ENCODE assay signal across 9 mouse cellular contexts in genomic region chr17:24851381-24852125, GRCm38 (mm10). TPM values are rescaled to one million over a fixed set of nuclear protein-coding genes. Genes with fewer than 3 reads are reported as not detected.
DNase-seq lines count a peak whose midpoint lies in the region; ATAC-seq lines count a peak whose summit lies in the region.
"Had no signal": no experiment of that assay in that cellular context is flagged by ENCODE, and none has a peak within 500 bp of the region (broad histone marks: within the 10 kb centered on the region; RNA-seq: fewer than 3 reads in every experiment).

No protein-coding gene starts in this region.

- no peak overlapping the region for H3K27ac ChIP-seq in heart, embryonic 11.5 days (ENCODE audit: low read depth, low read length)
- H3K27ac ChIP-seq in brown adipose tissue, adult 24 weeks (replicated peaks; ENCODE audit: low read depth, low read length) = no peak overlapping the region
- H3K27ac ChIP-seq in hindbrain, embryonic 14.5 days = no peak overlapping the region
- no peak overlapping the region for H3K27ac ChIP-seq in midbrain, embryonic 14.5 days (replicated peaks; ENCODE audit: low read depth, low read length)

- intact Hi-C loops in heart, postnatal 14 days (cut with DNase I) = no loop called here

- peaks cover 10% of the 10 kb centered on the region; the same call in 1 of the 2 replicates for H3K4me1 ChIP-seq in heart, embryonic 11.5 days (ENCODE audit: control insufficient read depth, insufficient read depth, low read length)
- no peaks in the 10 kb centered on the region for H3K4me1 ChIP-seq in brown adipose tissue, adult 24 weeks (ENCODE audit: control insufficient read depth, insufficient read depth, insufficient read length, low read length)
- H3K4me1 ChIP-seq in hindbrain, embryonic 14.5 days (replicated peaks; ENCODE audit: control insufficient read depth, insufficient read depth, low read length) = peaks cover 20% of the 10 kb centered on the region
- H3K4me1 ChIP-seq in midbrain, embryonic 14.5 days (ENCODE audit: control insufficient read depth, insufficient read depth, low read length) = peaks cover 17% of the 10 kb centered on the region

- H3K9me3 ChIP-seq in heart, embryonic 11.5 days (replicated peaks; ENCODE audit: control insufficient read depth, low read length) = no peaks in the 10 kb centered on the region
- H3K9me3 ChIP-seq in hindbrain, embryonic 14.5 days (ENCODE audit: control insufficient read depth, low read length) = no peaks in the 10 kb centered on the region
- no peaks in the 10 kb centered on the region for H3K9me3 ChIP-seq in midbrain, embryonic 14.5 days (ENCODE audit: control insufficient read depth, low read length)

- 0 out of 2 replicates have a peak, but pooled peaks cover 3% of the 10 kb centered on the region for H3K36me3 ChIP-seq in heart, embryonic 11.5 days (ENCODE audit: control insufficient read depth, insufficient read depth, low read length)
- H3K36me3 ChIP-seq in hindbrain, embryonic 14.5 days (replicated peaks; ENCODE audit: control insufficient read depth, insufficient read depth) = peaks cover 30% of the 10 kb centered on the region
- H3K36me3 ChIP-seq in midbrain, embryonic 14.5 days (ENCODE audit: control insufficient read depth, insufficient read depth, low read length) = peaks cover 32% of the 10 kb centered on the region

- H3K9ac ChIP-seq in heart, embryonic 11.5 days (ENCODE audit: low read depth, low read length) = no peak overlapping the region
- peak overlapping the region; percentile 60 for H3K9ac ChIP-seq in hindbrain, embryonic 14.5 days
- peak overlapping the region; percentile 59; the same call in 1 of the 2 replicates for H3K9ac ChIP-seq in midbrain, embryonic 14.5 days (replicated peaks; ENCODE audit: low read length)

- DNase-seq in heart, postnatal 14 days = no peak
- DNase-seq in hindbrain, embryonic 14.5 days (ENCODE audit: low spot score) = no peak
- DNase-seq in midbrain, embryonic 14.5 days = no peak
- no peak for DNase-seq in adrenal gland, adult (ENCODE audit: inconsistent age in 2 of 2, low spot score in 1 of 2)
- DNase-seq in gastrocnemius, postnatal 25 days = no peak
- DNase-seq in lung, postnatal 36 days = no peak

- H3K4me2 ChIP-seq in heart, embryonic 11.5 days = peak overlapping the region; percentile 90
- H3K4me2 ChIP-seq in hindbrain, embryonic 14.5 days (replicated peaks) = peak overlapping the region; percentile 94
- H3K4me2 ChIP-seq in midbrain, embryonic 14.5 days (ENCODE audit: low read length) = peak overlapping the region; percentile 92

- H3K4me3 ChIP-seq in heart, embryonic 11.5 days (ENCODE audit: low read depth, low read length) = peak overlapping the region; percentile 57
- peak overlapping the region; percentile 90 for H3K4me3 ChIP-seq in brown adipose tissue, adult 24 weeks (ENCODE audit: insufficient read depth, low read depth, low read length)
- H3K4me3 ChIP-seq in hindbrain, embryonic 14.5 days (replicated peaks; ENCODE audit: low read length) = peak overlapping the region; percentile 63
- H3K4me3 ChIP-seq in midbrain, embryonic 14.5 days (replicated peaks; ENCODE audit: low read depth, low read length) = peak overlapping the region; percentile 74

- ATAC-seq in heart, embryonic 11.5 days (replicated peaks; ENCODE audit: insufficient number of reproducible peaks, low FRiP score, low TSS enrichment) = no peak
- no peak for ATAC-seq in hindbrain, embryonic 14.5 days (ENCODE audit: low FRiP score)
- no peak for ATAC-seq in midbrain, embryonic 14.5 days (ENCODE audit: low FRiP score, low TSS enrichment)

- 80% methylated on average over 10 of the region's 10 CpGs for WGBS in heart, embryonic 11.5 days (ENCODE audit: insufficient replicate concordance)
- WGBS in hindbrain, embryonic 14.5 days = 83% methylated on average over 10 of the region's 10 CpGs
- 79% methylated on average over 10 of the region's 10 CpGs for WGBS in midbrain, embryonic 14.5 days

- peaks cover 7% of the 10 kb centered on the region; the same call in 1 of the 2 replicates for H3K27me3 ChIP-seq in heart, embryonic 11.5 days (ENCODE audit: control insufficient read depth, insufficient read depth, low read length)
- H3K27me3 ChIP-seq in hindbrain, embryonic 14.5 days (ENCODE audit: control insufficient read depth, insufficient read depth, low read length) = no peaks in the 10 kb centered on the region
- no peaks in the 10 kb centered on the region; the same call in 1 of the 2 replicates for H3K27me3 ChIP-seq in midbrain, embryonic 14.5 days (ENCODE audit: control insufficient read depth, insufficient read depth, low read length)

RNA-seq across cellular contexts. Expression of gene Fahd1, which starts 1.4 kb away (rescaled TPM):
- polyA plus RNA-seq in heart, embryonic 11.5 days (2014; fragmentation: Nextera tagmentation; extraction: Ambion mirVana) = 38.0 and 39.5 TPM in 2 replicates
- 10 to 100 TPM; 70.8 to 78.1 TPM for total RNA-seq in heart, postnatal 14 days (2021)
- 73.7 and 89.2 TPM in 2 replicates for polyA plus RNA-seq in brown adipose tissue, adult 24 weeks (2012; ENCODE audit: insufficient read depth, insufficient read length, missing spikeins)
- polyA plus RNA-seq in hindbrain, embryonic 14.5 days (2014; fragmentation: Nextera tagmentation; extraction: Ambion mirVana) = 22.4 and 23.3 TPM in 2 replicates
- polyA plus RNA-seq in midbrain, embryonic 14.5 days (2014; fragmentation: Nextera tagmentation; extraction: Ambion mirVana) = 18.0 and 18.9 TPM in 2 replicates
- 10 to 100 TPM; 38.1 to 44.5 TPM for total RNA-seq in gastrocnemius, postnatal 25 days (2021)

RNA-seq across cellular contexts. Expression of gene Hagh, which starts 11.6 kb away (rescaled TPM):
- polyA plus RNA-seq in heart, embryonic 11.5 days (2014; fragmentation: Nextera tagmentation; extraction: Ambion mirVana) = 42.6 and 48.8 TPM in 2 replicates
- total RNA-seq in heart, postnatal 14 days (2021) = 100 to 1,000 TPM; 109 to 122 TPM
- polyA plus RNA-seq in brown adipose tissue, adult 24 weeks (2012; ENCODE audit: insufficient read depth, insufficient read length, missing spikeins) = 174 and 180 TPM in 2 replicates
- polyA plus RNA-seq in hindbrain, embryonic 14.5 days (2014; fragmentation: Nextera tagmentation; extraction: Ambion mirVana) = 71.5 and 73.0 TPM in 2 replicates
- polyA plus RNA-seq in midbrain, embryonic 14.5 days (2014; fragmentation: Nextera tagmentation; extraction: Ambion mirVana) = 55.4 and 71.0 TPM in 2 replicates
- 10 to 100 TPM; 73.3 to 77.5 TPM for total RNA-seq in gastrocnemius, postnatal 25 days (2021)

RNA-seq across cellular contexts. Expression of gene Igfals, which starts 14.2 kb away (rescaled TPM):
- 0.14 TPM in 1 of 2 replicates, not detected in the other for polyA plus RNA-seq in heart, embryonic 11.5 days (2014; fragmentation: Nextera tagmentation; extraction: Ambion mirVana)
- 1 to 10 TPM; 8.3 to 8.4 TPM for total RNA-seq in heart, postnatal 14 days (2021)
- polyA plus RNA-seq in brown adipose tissue, adult 24 weeks (2012; ENCODE audit: insufficient read depth, insufficient read length, missing spikeins) = 2.0 and 2.4 TPM in 2 replicates
- polyA plus RNA-seq in hindbrain, embryonic 14.5 days (2014; fragmentation: Nextera tagmentation; extraction: Ambion mirVana) = 0.09 TPM in 1 of 2 replicates, not detected in the other
- polyA plus RNA-seq in midbrain, embryonic 14.5 days (2014; fragmentation: Nextera tagmentation; extraction: Ambion mirVana) = 0.18 TPM in 1 of 2 replicates, not detected in the other
- 1 to 10 TPM; 3.8 to 4.4 TPM for total RNA-seq in gastrocnemius, postnatal 25 days (2021)
- total RNA-seq: megakaryocyte-erythroid progenitor cell, adult 5-6 weeks had no signal

RNA-seq across cellular contexts. Expression of gene Nubp2, which starts 34.6 kb away (rescaled TPM):
- 42.3 and 43.3 TPM in 2 replicates for polyA plus RNA-seq in heart, embryonic 11.5 days (2014; fragmentation: Nextera tagmentation; extraction: Ambion mirVana)
- 10 to 100 TPM; 19.9 to 21.8 TPM for total RNA-seq in heart, postnatal 14 days (2021)
- 28.7 and 40.4 TPM in 2 replicates for polyA plus RNA-seq in brown adipose tissue, adult 24 weeks (2012; ENCODE audit: insufficient read depth, insufficient read length, missing spikeins)
- 67.4 and 72.8 TPM in 2 replicates for polyA plus RNA-seq in hindbrain, embryonic 14.5 days (2014; fragmentation: Nextera tagmentation; extraction: Ambion mirVana)
- polyA plus RNA-seq in midbrain, embryonic 14.5 days (2014; fragmentation: Nextera tagmentation; extraction: Ambion mirVana) = 70.4 and 73.3 TPM in 2 replicates
- total RNA-seq in gastrocnemius, postnatal 25 days (2021) = 10 to 100 TPM; 10.2 to 13.1 TPM

RNA-seq across cellular contexts. Expression of gene Spsb3, which starts 34.9 kb away (rescaled TPM):
- polyA plus RNA-seq in heart, embryonic 11.5 days (2014; fragmentation: Nextera tagmentation; extraction: Ambion mirVana) = 25.2 and 26.5 TPM in 2 replicates
- total RNA-seq in heart, postnatal 14 days (2021) = 10 to 100 TPM; 32.4 to 39.3 TPM
- polyA plus RNA-seq in brown adipose tissue, adult 24 weeks (2012; ENCODE audit: insufficient read depth, insufficient read length, missing spikeins) = 25.6 and 29.9 TPM in 2 replicates
- 75.0 and 82.0 TPM in 2 replicates for polyA plus RNA-seq in hindbrain, embryonic 14.5 days (2014; fragmentation: Nextera tagmentation; extraction: Ambion mirVana)
- polyA plus RNA-seq in midbrain, embryonic 14.5 days (2014; fragmentation: Nextera tagmentation; extraction: Ambion mirVana) = 77.3 and 93.2 TPM in 2 replicates
- total RNA-seq in gastrocnemius, postnatal 25 days (2021) = 10 to 100 TPM; 27.8 to 31.5 TPM
